Mouse (Mus musculus) thymus, postnatal 25 days (tissue): ENCODE results near the gene Babam2.
"Not testable (repeated sequence)": the region's sequence is repeated elsewhere in the genome, so short reads cannot be mapped to it uniquely, and the experiment has no call there.

Experiments used
- DNase-seq: peaks from one replicate; pipeline ENCODE4 v3.0.0; 2022

Gene Babam2

GRCm38 (mm10) chr5:31840406-31840805, 142.9 kb downstream of the Babam2 start:
- no peak for DNase-seq

GRCm38 (mm10) chr5:31844856-31845255, 147.4 kb downstream of the Babam2 start:
- no peak for DNase-seq

- no peak for DNase-seq
Measured at GRCm38 (mm10) chr5:31846971-31847370, 149.5 kb downstream of the Babam2 start.

GRCm38 (mm10) chr5:31848995-31849394, 151.5 kb downstream of the Babam2 start:
- no peak for DNase-seq

GRCm38 (mm10) chr5:31852786-31853185, 155.3 kb downstream of the Babam2 start:
- DNase-seq: no peak

GRCm38 (mm10) chr5:31853831-31854230, 156.3 kb downstream of the Babam2 start:
- no peak for DNase-seq

GRCm38 (mm10) chr5:31858877-31859276, 161.4 kb downstream of the Babam2 start:
- not testable (repeated sequence) for DNase-seq

- DNase-seq: no peak
Measured at GRCm38 (mm10) chr5:31860426-31860825, 162.9 kb downstream of the Babam2 start.

- no peak for DNase-seq
Measured at GRCm38 (mm10) chr5:31860831-31861624, 163.5 kb downstream of the Babam2 start.

- no peak for DNase-seq
Measured at GRCm38 (mm10) chr5:31862753-31863468, 165.4 kb downstream of the Babam2 start.

GRCm38 (mm10) chr5:31864095-31864494, 166.6 kb downstream of the Babam2 start:
- DNase-seq: no peak

- DNase-seq: no peak
Measured at GRCm38 (mm10) chr5:31866071-31866470, 168.6 kb downstream of the Babam2 start.

GRCm38 (mm10) chr5:31870856-31871520, 173.5 kb downstream of the Babam2 start:
- no peak for DNase-seq

- DNase-seq: no peak
Measured at GRCm38 (mm10) chr5:31873328-31873727, 175.8 kb downstream of the Babam2 start.

GRCm38 (mm10) chr5:31874543-31874942, 177.1 kb downstream of the Babam2 start:
- DNase-seq: no peak

GRCm38 (mm10) chr5:31875443-31875842, 178.0 kb downstream of the Babam2 start:
- DNase-seq: no peak

- no peak for DNase-seq
Measured at GRCm38 (mm10) chr5:31876216-31876974, 178.9 kb downstream of the Babam2 start.

- no peak for DNase-seq
Measured at GRCm38 (mm10) chr5:31880457-31880856, 183.0 kb downstream of the Babam2 start.

GRCm38 (mm10) chr5:31882297-31882696, 184.8 kb downstream of the Babam2 start:
- no peak for DNase-seq

GRCm38 (mm10) chr5:31884962-31885361, 187.5 kb downstream of the Babam2 start:
- DNase-seq: no peak

- DNase-seq: peak; percentile 24
Measured at GRCm38 (mm10) chr5:31887590-31887989, 190.1 kb downstream of the Babam2 start.

- DNase-seq: no peak
Measured at GRCm38 (mm10) chr5:31888341-31888740, 190.9 kb downstream of the Babam2 start.

GRCm38 (mm10) chr5:31892631-31893030, 195.1 kb downstream of the Babam2 start:
- DNase-seq: no peak
